ENCODE assay signal across 21 mouse cellular contexts in the genomic region with DNA sequence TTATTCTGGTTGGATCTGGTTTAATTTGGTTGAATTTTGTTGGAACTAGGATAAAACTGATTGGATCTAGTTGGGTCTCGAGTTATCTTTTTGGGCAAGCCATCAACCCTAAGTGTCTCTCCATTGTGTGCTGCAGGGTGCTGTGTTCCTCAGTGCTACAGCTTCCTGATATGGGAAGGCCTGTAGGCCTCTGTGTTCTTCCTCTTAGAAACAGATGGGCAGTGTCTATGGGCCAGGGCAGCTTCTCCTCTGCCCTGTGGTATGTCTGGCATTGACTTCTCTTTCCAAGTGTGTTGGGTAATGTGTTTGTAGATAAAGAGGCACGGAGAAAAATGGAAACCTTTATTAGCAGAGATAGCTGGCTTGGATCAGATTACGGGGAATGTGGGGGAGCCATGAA. TPM values are rescaled to one million over a fixed set of nuclear protein-coding genes. Genes with fewer than 3 reads are reported as not detected.
DNase-seq lines count a peak whose midpoint lies in the region; ATAC-seq and TF ChIP-seq lines count a peak whose summit lies in the region.
"Had no signal": no experiment of that assay in that cellular context is flagged by ENCODE, and none has a peak within 500 bp of the region (broad histone marks: within the 10 kb centered on the region; RNA-seq: fewer than 3 reads in every experiment).

No protein-coding gene starts in this region.

- WGBS in heart, embryonic 12.5 days, result 64% methylated on average over 3 of the region's 3 CpGs

- H3K27me3 ChIP-seq in myocyte (ENCODE audit: control insufficient read depth, insufficient read depth, insufficient read length), result peaks cover 8% of the 10 kb centered on the region
- H3K27me3 ChIP-seq in heart, embryonic 12.5 days (replicated peaks), result no peaks in the 10 kb centered on the region
- H3K27me3 ChIP-seq: embryonic facial prominence, embryonic 12.5 days; forebrain, embryonic 13.5 days; forebrain, embryonic 15.5 days had no signal

- DNase-seq in 3T3-L1 (ENCODE audit: low read depth, low spot score) (peak; percentile 19), NIH3T3 (ENCODE audit: low read depth) (peak; percentile 52)
- DNase-seq in thymus, postnatal 14 days, result no peak
- DNase-seq: adrenal gland, adult 8-10 months; adrenal gland, postnatal 14 days; adrenal gland, postnatal 36 days; B cell, adult 2 months; cerebellum, adult 11-12 months; cerebellum, adult 2 months; cerebellum, adult 9-10 months; cerebellum, postnatal 10 days; cerebellum, postnatal 25 days; forebrain, postnatal 0 days had no signal

- H3K9me3 ChIP-seq in heart, embryonic 12.5 days (replicated peaks), result no peaks in the 10 kb centered on the region
- H3K9me3 ChIP-seq: embryonic facial prominence, embryonic 10.5 days; forebrain, embryonic 13.5 days; forebrain, embryonic 15.5 days; G1E had no signal

- H3ac ChIP-seq in myocyte (ENCODE audit: control insufficient read depth, insufficient read length), result no peak overlapping the region

- H3K9ac ChIP-seq in heart, embryonic 12.5 days, result no peak overlapping the region
- H3K9ac ChIP-seq: embryonic facial prominence, embryonic 12.5 days; forebrain, embryonic 13.5 days; forebrain, embryonic 15.5 days; forebrain, postnatal 0 days had no signal

- H3K27ac ChIP-seq in heart, embryonic 12.5 days (ENCODE audit: poor library complexity, severe bottlenecking), result no peak overlapping the region
- H3K27ac ChIP-seq: embryonic facial prominence, embryonic 10.5 days; embryonic facial prominence, embryonic 12.5 days; forebrain, embryonic 13.5 days; forebrain, embryonic 15.5 days had no signal

- H3K4me1 ChIP-seq in heart, embryonic 12.5 days (replicated peaks), result no peaks in the 10 kb centered on the region
- H3K4me1 ChIP-seq: embryonic facial prominence, embryonic 10.5 days; embryonic facial prominence, embryonic 12.5 days; forebrain, embryonic 13.5 days; forebrain, embryonic 15.5 days had no signal

- no peaks in the 10 kb centered on the region for H3K79me2 ChIP-seq in myocyte (ENCODE audit: control insufficient read depth, insufficient read depth)

- TF ChIP-seq POLR2A in myocyte (IDR thresholded peaks at IDR 0.05; ENCODE audit: insufficient read length, low read depth), result no peak

- no peak overlapping the region for H3K4me2 ChIP-seq in myocyte (ENCODE audit: low read depth)
- no peak overlapping the region for H3K4me2 ChIP-seq in heart, embryonic 12.5 days
- H3K4me2 ChIP-seq: embryonic facial prominence, embryonic 12.5 days; forebrain, embryonic 13.5 days; forebrain, embryonic 15.5 days had no signal

- ATAC-seq in heart, embryonic 12.5 days (ENCODE audit: insufficient number of reproducible peaks, low FRiP score), result no peak
- ATAC-seq: CD4-positive, CD25-positive, alpha-beta regulatory T cell, adult 4 months; forebrain, embryonic 13.5 days; forebrain, embryonic 15.5 days; forebrain, postnatal 0 days had no signal

- no peaks in the 10 kb centered on the region for H3K36me3 ChIP-seq in myocyte (ENCODE audit: control insufficient read depth, insufficient read depth)
- peaks cover 37% of the 10 kb centered on the region for H3K36me3 ChIP-seq in heart, embryonic 12.5 days
- H3K36me3 ChIP-seq: forebrain, embryonic 15.5 days; G1E had no signal

- no peak overlapping the region for H3K4me3 ChIP-seq in myocyte
- H3K4me3 ChIP-seq in heart, embryonic 12.5 days, result no peak overlapping the region
- H3K4me3 ChIP-seq: embryonic facial prominence, embryonic 10.5 days; embryonic facial prominence, embryonic 12.5 days; forebrain, embryonic 13.5 days; forebrain, embryonic 15.5 days had no signal

TF ChIP-seq in myocyte, 11 proteins besides CTCF, POLR2A, EP300 and RAD21:
- TF ChIP-seq CEBPB (IDR thresholded peaks at IDR 0.05; ENCODE audit: insufficient read depth, poor library complexity, severe bottlenecking) (no peak), REST (IDR thresholded peaks at IDR 0.05; ENCODE audit: insufficient read depth, insufficient read length) (no peak), POLR2AphosphoS2 (IDR thresholded peaks at IDR 0.05; ENCODE audit: insufficient read length, low read depth) (peak; percentile 10), SRF (IDR thresholded peaks at IDR 0.05; ENCODE audit: control insufficient read depth, insufficient read length, low read depth) (no peak), TCF12 (IDR thresholded peaks at IDR 0.05; ENCODE audit: insufficient read depth, poor library complexity, severe bottlenecking) (no peak), MAX (IDR thresholded peaks at IDR 0.05; ENCODE audit: low read depth) (no peak)

RNA-seq across cellular contexts. Expression of a gene that starts 17.5 kb away (rescaled TPM):
- 144 TPM for polyA plus RNA-seq in myocyte (2012; fragmentation: generic; extraction: Trizol)
- polyA plus RNA-seq in heart, embryonic 12.5 days (2016; fragmentation: Nextera tagmentation; extraction: Ambion mirVana), result 35.9 and 37.1 TPM in 2 replicates
- polyA plus RNA-seq: CD4-positive, CD25-positive, alpha-beta regulatory T cell, adult 4 months; G1E had no signal
